Comparison of ENCODE assay signal across 13 mouse cellular contexts in genomic region chr19:7054772-7055171, GRCm38 (mm10). TPM values are rescaled to one million over a fixed set of nuclear protein-coding genes. Genes with fewer than 3 reads are reported as not detected.
DNase-seq lines count a peak whose midpoint lies in the region; ATAC-seq and TF ChIP-seq lines count a peak whose summit lies in the region.
"Had no signal": no experiment of that assay in that cellular context is flagged by ENCODE, and none has a peak within 500 bp of the region (broad histone marks: within the 10 kb centered on the region; RNA-seq: fewer than 3 reads in every experiment).

No protein-coding gene starts in this region.

- no peaks in the 10 kb centered on the region for H3K9me3 ChIP-seq in heart, embryonic 14.5 days (ENCODE audit: control insufficient read depth, low read length)
- H3K9me3 ChIP-seq: intestine, embryonic 15.5 days; neural tube, embryonic 15.5 days had no signal

- H3K4me3 ChIP-seq in left cerebral cortex, adult 2 months = no peak overlapping the region
- no peak overlapping the region for H3K4me3 ChIP-seq in heart, embryonic 14.5 days (ENCODE audit: control insufficient read depth in 1 of 2, insufficient read depth in 1 of 2, low read depth in 1 of 2, low read length in 2 of 2)
- H3K4me3 ChIP-seq: intestine, embryonic 15.5 days; neural tube, embryonic 15.5 days had no signal

- H3K4me2 ChIP-seq in heart, embryonic 14.5 days (ENCODE audit: low read length) = peak overlapping the region; percentile 18; the same call in 1 of the 2 replicates
- H3K4me2 ChIP-seq: intestine, embryonic 15.5 days; midbrain, embryonic 11.5 days; neural tube, embryonic 15.5 days had no signal

- H3K36me3 ChIP-seq in heart, embryonic 14.5 days (ENCODE audit: control insufficient read depth, insufficient read depth, low read length) = no peaks in the 10 kb centered on the region
- H3K36me3 ChIP-seq: intestine, embryonic 15.5 days; neural tube, embryonic 15.5 days had no signal

- 40% methylated on average over 10 of the region's 10 CpGs for WGBS in heart, embryonic 14.5 days

- H3K27ac ChIP-seq in left cerebral cortex, adult 2 months = peak overlapping the region; percentile 19; the same call in 1 of the 2 replicates
- peak overlapping the region; percentile 7 to 62; a peak in 3 of 4 replicates for H3K27ac ChIP-seq in heart, embryonic 14.5 days (replicated peaks in 1 of 2; ENCODE audit: control insufficient read depth in 1 of 2, insufficient read depth in 1 of 2, low read depth in 2 of 2, low read length in 2 of 2)
- H3K27ac ChIP-seq: intestine, embryonic 15.5 days; neural tube, embryonic 15.5 days had no signal

- TF ChIP-seq CTCF in left cerebral cortex, adult 2 months (IDR thresholded peaks at IDR 0.05) = no peak

- peaks cover 24% of the 10 kb centered on the region in 2 experiments for H3K4me1 ChIP-seq in heart, embryonic 14.5 days (ENCODE audit: control insufficient read depth in 2 of 2, insufficient read depth in 2 of 2, low read length in 2 of 2)

- no peak for ATAC-seq in heart, embryonic 14.5 days (ENCODE audit: insufficient number of reproducible peaks, insufficient read depth, low FRiP score, low read depth)
- ATAC-seq: intestine, embryonic 15.5 days had no signal

- H3K9ac ChIP-seq in heart, embryonic 14.5 days (ENCODE audit: low read length) = no peak overlapping the region
- H3K9ac ChIP-seq: intestine, embryonic 15.5 days; neural tube, embryonic 15.5 days had no signal

- no peaks in the 10 kb centered on the region for H3K27me3 ChIP-seq in heart, embryonic 14.5 days (ENCODE audit: control insufficient read depth, insufficient read depth, low read length)
- H3K27me3 ChIP-seq: intestine, embryonic 15.5 days had no signal

- intact Hi-C loops in left cerebral cortex, adult 2 months (cut with DNase I) = loop anchor here (5.0 kb wide), 2 partner anchors 293 to 363 kb away; partner anchors contain the start of gene 2700081O15Rik

- no peak for DNase-seq in left cerebral cortex, adult 2 months (ENCODE audit: extremely low spot score in 1 of 2, low spot score in 2 of 2)
- DNase-seq in left cerebral cortex, adult 11 months (ENCODE audit: low spot score) = no peak
- DNase-seq in NIH3T3 (ENCODE audit: low read depth) = peak; percentile 99
- peak; percentile 32 to 70 for DNase-seq in lung, postnatal 4 days
- no peak for DNase-seq in right cerebral cortex, postnatal 14 days
- no peak for DNase-seq in cerebellum, adult 11-12 months
- DNase-seq: cerebellum, adult 18-20 months; left cerebral cortex, postnatal 4 days; spleen, adult 18-20 months had no signal

RNA-seq across cellular contexts. Expression of gene Macrod1, which starts 1.8 kb away (rescaled TPM):
- total RNA-seq in left cerebral cortex, adult 2 months (2021) = 10 to 100 TPM; 13.3 to 15.7 TPM
- polyA plus RNA-seq in heart, embryonic 14.5 days (2014; fragmentation: Nextera tagmentation; extraction: Ambion mirVana) = 50.5 and 53.0 TPM in 2 replicates

RNA-seq across cellular contexts. Expression of gene Stip1, which starts 15.0 kb away (rescaled TPM):
- total RNA-seq in left cerebral cortex, adult 2 months (2021) = 100 to 1,000 TPM; 198 to 205 TPM
- 174 and 175 TPM in 2 replicates for polyA plus RNA-seq in heart, embryonic 14.5 days (2014; fragmentation: Nextera tagmentation; extraction: Ambion mirVana)

RNA-seq across cellular contexts. Expression of gene Fermt3, which starts 35.5 kb away (rescaled TPM):
- 1 to 10 TPM; 3.6 to 4.8 TPM for total RNA-seq in left cerebral cortex, adult 2 months (2021)
- 5.2 and 6.6 TPM in 2 replicates for polyA plus RNA-seq in heart, embryonic 14.5 days (2014; fragmentation: Nextera tagmentation; extraction: Ambion mirVana)

RNA-seq across cellular contexts. Expression of gene Flrt1, which starts 50.8 kb away (rescaled TPM):
- total RNA-seq in left cerebral cortex, adult 2 months (2021) = 10 to 100 TPM; 41.4 to 43.0 TPM
- 1.4 and 1.5 TPM in 2 replicates for polyA plus RNA-seq in heart, embryonic 14.5 days (2014; fragmentation: Nextera tagmentation; extraction: Ambion mirVana)

RNA-seq across cellular contexts. Expression of gene Trpt1, which starts 58.8 kb away (rescaled TPM):
- total RNA-seq in left cerebral cortex, adult 2 months (2021) = 10 to 100 TPM; 18.8 to 19.6 TPM
- polyA plus RNA-seq in heart, embryonic 14.5 days (2014; fragmentation: Nextera tagmentation; extraction: Ambion mirVana) = 20.0 and 22.0 TPM in 2 replicates

Comparison
In these comparisons a context has a peak if more than half of its experiments do, and no peak if none do; other contexts are left out.
1. DNase-seq: peak in NIH3T3 (single experiment) and lung, postnatal 4 days (2 of 2); none in left cerebral cortex, adult 2 months (0 of 2), left cerebral cortex, adult 11 months (single experiment), right cerebral cortex, postnatal 14 days (single experiment) and cerebellum, adult 11-12 months (single experiment).